Mouse (Mus musculus) frontal cortex, postnatal 36 days (tissue): ENCODE data around the gene Vstm4.

Experiments used
- DNase-seq, 2 experiments: peaks; one replicate each; pipeline ENCODE4 v3.0.0; 2022; ENCODE audit warnings: low spot score in 2 of 2

The Vstm4 gene

GRCm38 (mm10) chr14:32856681-32857328 is at the start of gene Vstm4:
Vstm4 (plus strand) TSS chr14:32856756.
- peak; percentile 17 to 28 for DNase-seq

GRCm38 (mm10) chr14:32810111-32810510 is 46.4 kb upstream of the Vstm4 start:
- DNase-seq = no peak

- no peak for DNase-seq
Observed at GRCm38 (mm10) chr14:32812429-32812828, 44.1 kb upstream of the Vstm4 start.

GRCm38 (mm10) chr14:32814961-32815360 is 41.6 kb upstream of the Vstm4 start:
- DNase-seq = no peak

GRCm38 (mm10) chr14:32816533-32816932 is 40.0 kb upstream of the Vstm4 start:
- no peak for DNase-seq

- DNase-seq = no peak
Observed at GRCm38 (mm10) chr14:32817258-32817657, 39.3 kb upstream of the Vstm4 start.

- DNase-seq = no peak
Observed at GRCm38 (mm10) chr14:32819297-32819696, 37.3 kb upstream of the Vstm4 start.

- no peak for DNase-seq
Observed at GRCm38 (mm10) chr14:32822812-32823211, 33.7 kb upstream of the Vstm4 start.

- DNase-seq = no peak
Observed at GRCm38 (mm10) chr14:32823861-32824260, 32.7 kb upstream of the Vstm4 start.

GRCm38 (mm10) chr14:32824267-32825150 is 32.0 kb upstream of the Vstm4 start:
- no peak for DNase-seq

- DNase-seq = no peak
Observed at GRCm38 (mm10) chr14:32825426-32826032, 31.0 kb upstream of the Vstm4 start.

GRCm38 (mm10) chr14:32827165-32827564 is 29.4 kb upstream of the Vstm4 start:
- DNase-seq = no peak

GRCm38 (mm10) chr14:32827994-32828650 is 28.4 kb upstream of the Vstm4 start:
- peak; percentile 20 to 28 for DNase-seq

GRCm38 (mm10) chr14:32833847-32834246 is 22.7 kb upstream of the Vstm4 start, which contains the start of gene Fam170b:
Fam170b (plus strand) TSS chr14:32833962.
- DNase-seq = no peak

GRCm38 (mm10) chr14:32835181-32835580 is 21.4 kb upstream of the Vstm4 start:
- no peak for DNase-seq

GRCm38 (mm10) chr14:32835596-32835995 is 21.0 kb upstream of the Vstm4 start:
- DNase-seq = no peak

GRCm38 (mm10) chr14:32836191-32836590 is 20.4 kb upstream of the Vstm4 start:
- no peak for DNase-seq

GRCm38 (mm10) chr14:32842052-32842451 is 14.5 kb upstream of the Vstm4 start:
- no peak for DNase-seq

GRCm38 (mm10) chr14:32854059-32854458 is 2.5 kb upstream of the Vstm4 start:
- no peak for DNase-seq

GRCm38 (mm10) chr14:32856246-32856645 is 310 bp upstream of the Vstm4 start:
- no peak for DNase-seq

GRCm38 (mm10) chr14:32858361-32858760 is 1.8 kb downstream of the Vstm4 start:
- DNase-seq = no peak

- no peak for DNase-seq
Observed at GRCm38 (mm10) chr14:32858941-32859510, 2.5 kb downstream of the Vstm4 start.
